Mouse (Mus musculus) heart, adult 2 months (tissue): ENCODE data around the gene Fli1. TPM values are rescaled to one million over a fixed set of nuclear protein-coding genes. Genes with fewer than 3 reads are reported as not detected.
A peak's percentile ranks its signal among the peaks of the same experiment; 100 is the strongest.

Source experiments
- DNase-seq, 2 experiments: peaks; one replicate each; pipeline ENCODE4 v3.0.0; 2021
- H3K27ac ChIP-seq: fragments of 200-600 bp; 2 replicates; pipeline ENCODE4 v1.8.1; 2022
- H3K27me3 ChIP-seq: fragments of 200-500 bp; 2 replicates; pipeline ENCODE4 v1.6.1; 2012; ENCODE audit warnings: mild to moderate bottlenecking, low read length, inconsistent platforms, mixed read lengths; ENCODE audit not compliant: control insufficient read depth, insufficient read depth
- H3K36me3 ChIP-seq: fragments of 200-500 bp; 2 replicates; pipeline ENCODE4 v1.6.1; 2012; ENCODE audit warnings: low read length, inconsistent platforms; ENCODE audit not compliant: control insufficient read depth, insufficient read depth
- H3K4me1 ChIP-seq: fragments of 200-500 bp; 2 replicates; pipeline ENCODE4 v1.6.1; 2011; ENCODE audit warnings: low read length; ENCODE audit not compliant: control insufficient read depth, insufficient read depth
- H3K4me3 ChIP-seq: fragments of 200-600 bp; 2 replicates; pipeline ENCODE4 v1.8.1; 2022
- H3K79me2 ChIP-seq: fragments of 200-500 bp; replicated peaks from 2 replicates; pipeline ENCODE4 v1.6.1; 2012; ENCODE audit warnings: mild to moderate bottlenecking, inconsistent platforms, low read length, moderate library complexity, mixed read lengths; ENCODE audit not compliant: control insufficient read depth, insufficient read depth
- H3K9ac ChIP-seq: fragments of 200-500 bp; 2 replicates; pipeline ENCODE4 v1.6.1; 2012; ENCODE audit warnings: low read depth, mild to moderate bottlenecking, control low read depth, inconsistent platforms, low read length, mixed read lengths
- CTCF ChIP-seq: fragments of 200-600 bp; IDR thresholded peaks from 2 replicates; pipeline ENCODE4 v1.8.1; 2022; ENCODE audit warnings: antibody characterized with exemption, mild to moderate bottlenecking, moderate library complexity
- EP300 ChIP-seq: fragments of 200-500 bp; IDR thresholded peaks from 2 replicates; pipeline ENCODE4 v1.6.1; 2011; ENCODE audit warnings: low read depth, low read length, control low read depth; ENCODE audit not compliant: insufficient read depth
- POLR2A ChIP-seq: fragments of 200-500 bp; IDR thresholded peaks from 2 replicates; pipeline ENCODE4 v1.6.1; 2011; ENCODE audit warnings: mild to moderate bottlenecking, low read depth, low read length, control low read depth; ENCODE audit not compliant: insufficient read depth
- WGBS: fragments of 180-500 bp; shearing (Covaris S2); methylation state at CpG from one replicate; pipeline ENCODE4 v1.1.7; 2018; 5-methylcytosine and 5-hydroxymethylcytosine counted together
- intact Hi-C: fragments of 180-260 bp; cut with DNase I; formaldehyde crosslinking; loops from one replicate; pipeline ENCODE4 v1.15.1; 2025
- polyA plus RNA-seq: library from polyadenylated mRNA; depleted of rRNA; stranded (reverse); fragments of >200 nt; gene quantifications from 2 replicates; pipeline ENCODE4 v1.2.3, GENCODE M21; 2012
- total RNA-seq, 2 experiments: library from RNA; stranded (reverse); gene quantifications; 2 replicates each; pipeline ENCODE4 v1.2.3; 2021

Gene Fli1
- total and polyA plus RNA-seq, 3 experiments: 14.9 to 28.2 (median 23.5) TPM

DNA sequence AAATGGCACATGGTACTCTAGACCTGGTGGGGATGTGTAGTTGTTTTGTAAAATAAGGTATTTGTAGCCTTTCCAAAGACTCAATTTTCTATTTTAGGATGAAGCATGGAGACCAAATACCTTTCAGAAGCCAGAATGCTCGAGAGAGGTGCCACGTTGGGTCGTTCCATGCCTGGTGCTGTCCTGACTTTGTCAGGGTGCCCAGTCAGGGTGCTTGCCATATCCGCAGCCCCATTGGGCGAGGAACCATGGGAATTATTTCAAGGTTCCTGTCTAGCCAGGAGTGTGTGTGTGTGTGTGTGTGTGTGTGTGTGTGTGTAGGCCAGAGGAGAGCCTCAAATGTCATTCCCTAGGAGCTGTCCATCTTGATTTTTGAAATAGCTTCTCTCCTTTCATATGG, 132.0 kb downstream of the Fli1 start:
- WGBS: 66% methylated on average over 5 of the region's 5 CpGs
- Histone ChIP-seq H3K27ac (no peak overlapping the region), H3K4me1 (peaks cover 2% of the 10 kb centered on the region), H3K4me3 (no peak overlapping the region), H3K79me2 (no peaks in the 10 kb centered on the region), H3K9ac (no peak overlapping the region), H3K36me3 (no peaks in the 10 kb centered on the region), H3K27me3 (no peaks in the 10 kb centered on the region)
- DNase-seq: peak in 1 of 2 experiments; percentile 30
- intact Hi-C loops: no loop called here
- TF ChIP-seq POLR2A: no peak
- no peak for TF ChIP-seq CTCF
- no peak for TF ChIP-seq EP300

GRCm38 (mm10) chr9:32409060-32409961, 133.3 kb downstream of the Fli1 start:
- no peaks in the 10 kb centered on the region for H3K27me3 ChIP-seq
- WGBS: 6% methylated on average over 47 of the region's 47 CpGs
- H3K4me1 ChIP-seq: peaks cover 2% of the 10 kb centered on the region
- TF ChIP-seq EP300 (no peak), POLR2A (no peak), CTCF (no peak)
- no peaks in the 10 kb centered on the region for H3K36me3 ChIP-seq
- H3K4me3 ChIP-seq: peak overlapping the region; percentile 47
- intact Hi-C loops: loop anchor here (5.0 to 10.0 kb wide), 5 partner anchors 48 to 838 kb away; no protein-coding TSS in a partner anchor
- peak overlapping the region; percentile 32 for H3K27ac ChIP-seq
- H3K9ac ChIP-seq: peak overlapping the region; percentile 83
- peak; percentile 34 to 50 for DNase-seq
- no peaks in the 10 kb centered on the region for H3K79me2 ChIP-seq

DNA sequence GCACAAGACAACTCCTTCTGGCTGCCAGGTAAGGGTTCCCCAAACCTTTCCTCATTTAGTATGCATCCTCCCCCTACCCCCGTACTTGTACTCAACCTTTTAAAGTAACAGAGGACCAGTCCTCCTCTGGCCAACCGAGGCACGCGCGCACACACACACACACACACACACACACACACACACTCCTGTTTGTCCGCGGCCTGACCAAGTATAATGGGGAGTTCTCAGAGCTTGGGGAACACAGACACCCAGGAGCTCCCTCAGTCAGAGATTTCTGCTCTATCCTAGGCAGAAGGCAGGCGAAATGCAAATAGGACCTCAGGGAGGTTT, 134.0 kb downstream of the Fli1 start:
- Histone ChIP-seq H3K4me1 (peaks cover 2% of the 10 kb centered on the region), H3K79me2 (no peaks in the 10 kb centered on the region), H3K9ac (peak overlapping the region; percentile 83), H3K27me3 (no peaks in the 10 kb centered on the region), H3K27ac (peak overlapping the region; percentile 32; the same call in 1 of the 2 replicates), H3K36me3 (no peaks in the 10 kb centered on the region), H3K4me3 (peak overlapping the region; percentile 47; the same call in 1 of the 2 replicates)
- 32% methylated on average over 8 of the region's 8 CpGs for WGBS
- intact Hi-C loops: loop anchor here (5.0 to 10.0 kb wide), 5 partner anchors 49 to 839 kb away; no protein-coding TSS in a partner anchor
- TF ChIP-seq POLR2A: no peak
- no peak for TF ChIP-seq EP300
- TF ChIP-seq CTCF: no peak
- no peak for DNase-seq

DNA sequence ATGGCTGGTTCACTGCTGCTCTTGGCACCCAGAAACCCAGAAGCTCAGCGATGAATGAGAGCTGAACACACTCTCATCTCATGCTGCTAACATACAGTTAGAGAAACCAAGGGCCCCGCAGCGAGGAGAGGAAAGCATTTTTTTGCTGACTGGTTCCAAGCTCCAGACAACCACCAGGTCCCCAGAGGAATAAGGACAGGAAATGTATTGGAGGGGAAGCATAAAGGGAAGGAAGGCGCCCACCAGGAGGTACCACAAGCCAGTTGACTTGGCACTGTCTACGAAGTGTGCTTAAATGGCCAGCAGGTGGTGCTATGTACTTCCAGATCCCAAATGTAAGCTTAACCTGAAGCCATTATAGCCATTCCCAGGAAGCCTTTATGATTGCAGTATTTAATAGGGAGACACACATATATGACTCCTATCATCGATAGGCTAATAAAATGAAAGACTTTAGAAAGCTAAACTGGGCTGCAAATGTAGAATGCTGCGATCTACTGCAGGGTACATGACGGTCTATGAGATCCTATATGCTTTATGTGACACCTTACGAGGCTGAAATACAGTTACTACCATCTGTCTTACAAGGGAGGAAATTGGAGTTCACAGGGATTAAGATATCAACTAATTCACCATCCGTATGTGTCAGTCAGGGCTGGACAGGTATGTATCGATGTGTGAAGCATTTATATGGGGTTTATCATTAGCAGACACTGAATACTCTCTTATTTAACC, 137.3 kb downstream of the Fli1 start:
- H3K9ac ChIP-seq: no peak overlapping the region
- H3K4me1 ChIP-seq: peaks cover 8% of the 10 kb centered on the region
- peak; percentile 57 to 65 for DNase-seq
- H3K79me2 ChIP-seq: no peaks in the 10 kb centered on the region
- intact Hi-C loops: loop anchor here (1.0 to 10.0 kb wide), 8 partner anchors 52 to 842 kb away; no protein-coding TSS in a partner anchor
- 33% methylated on average over 11 of the region's 11 CpGs for WGBS
- H3K4me3 ChIP-seq: no peak overlapping the region
- peaks cover 5% of the 10 kb centered on the region for H3K36me3 ChIP-seq
- no peak for TF ChIP-seq POLR2A
- TF ChIP-seq CTCF: peak; percentile 96
- 0 out of 2 replicates have a peak, but pooled peaks have one; percentile 44 for TF ChIP-seq EP300
- no peak overlapping the region for H3K27ac ChIP-seq
- no peaks in the 10 kb centered on the region for H3K27me3 ChIP-seq

GRCm38 (mm10) chr9:32400662-32401161, 141.9 kb downstream of the Fli1 start:
- H3K36me3 ChIP-seq: peaks cover 7% of the 10 kb centered on the region
- H3K9ac ChIP-seq: no peak overlapping the region
- H3K4me1 ChIP-seq: peaks cover 9% of the 10 kb centered on the region
- intact Hi-C loops: loop anchor here (5.0 to 10.0 kb wide), 2 partner anchors 294 to 682 kb away; no protein-coding TSS in a partner anchor
- 12% methylated on average over 5 of the region's 5 CpGs for whole genome bisulfite sequencing
- no peak overlapping the region for H3K4me3 ChIP-seq
- TF ChIP-seq EP300: peak; percentile 50
- TF ChIP-seq POLR2A: no peak
- TF ChIP-seq CTCF: no peak
- peak overlapping the region; percentile 64 for H3K27ac ChIP-seq
- no peaks in the 10 kb centered on the region for H3K27me3 ChIP-seq
- no peaks in the 10 kb centered on the region for H3K79me2 ChIP-seq
- peak; percentile 53 to 56 for DNase-seq
